In the genomic region with DNA sequence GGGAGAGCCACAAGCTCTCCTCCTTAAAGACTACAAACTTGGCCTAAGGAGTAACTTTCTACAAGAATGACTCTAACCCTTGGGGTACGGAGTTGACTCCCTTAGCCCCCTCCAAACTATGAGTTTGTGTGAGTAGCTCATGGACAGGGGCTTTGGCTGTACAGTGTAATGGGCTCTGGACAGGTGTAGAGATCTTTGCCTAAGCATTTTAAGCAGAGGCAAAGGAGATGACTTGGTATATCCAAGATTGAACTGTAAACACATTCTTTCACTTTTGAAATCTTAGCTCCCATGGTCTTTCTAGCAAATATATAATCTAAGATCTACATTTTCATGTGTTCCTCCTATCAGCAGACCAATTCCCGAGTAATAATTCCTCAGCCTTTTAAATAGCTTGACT, we compare ENCODE assay signal across 30 mouse cellular contexts. TPM values are rescaled to one million over a fixed set of nuclear protein-coding genes. Genes with fewer than 3 reads are reported as not detected.
DNase-seq lines count a peak whose midpoint lies in the region; ATAC-seq and TF ChIP-seq lines count a peak whose summit lies in the region.
"Had no signal": no experiment of that assay in that cellular context is flagged by ENCODE, and none has a peak within 500 bp of the region (broad histone marks: within the 10 kb centered on the region; RNA-seq: fewer than 3 reads in every experiment).

A gene (minus strand): TSS at position 101 of the 400 bp plus-strand sequence.

- DNase-seq in cerebellum, adult 9-10 months = peak; percentile 18
- no peak for DNase-seq in cerebellum, postnatal 25 days
- peak in 1 of 2 experiments; percentile 5 for DNase-seq in left cerebral cortex, adult 2 months (ENCODE audit: extremely low spot score in 1 of 2, low spot score in 2 of 2)
- no peak for DNase-seq in left cerebral cortex, adult 9 months (ENCODE audit: low spot score in 2 of 2)
- DNase-seq in limb, embryonic 11.5 days (ENCODE audit: low spot score) = no peak
- DNase-seq in adipocyte (ENCODE audit: low spot score) = no peak
- DNase-seq in adrenal gland, postnatal 25 days = no peak
- DNase-seq: adrenal gland, adult 8-10 months; adrenal gland, postnatal 14 days; cerebellum, adult 11 months; cerebellum, adult 18-20 months; cerebellum, adult 9-11 months; cerebellum, postnatal 14 days; embryo, embryonic 11 days had no signal

- H3K27me3 ChIP-seq in limb, embryonic 11.5 days (ENCODE audit: control insufficient read depth, insufficient read depth, low read length) = no peaks in the 10 kb centered on the region
- H3K27me3 ChIP-seq: embryonic facial prominence, embryonic 13.5 days; embryonic facial prominence, embryonic 15.5 days; forebrain, embryonic 12.5 days had no signal

- H3K9ac ChIP-seq in limb, embryonic 11.5 days (ENCODE audit: low read length) = no peak within 1 kb of the TSS
- H3K9ac ChIP-seq: embryonic facial prominence, embryonic 13.5 days; embryonic facial prominence, embryonic 15.5 days; forebrain, embryonic 12.5 days had no signal

- H3K4me3 ChIP-seq in left cerebral cortex, adult 2 months = no peak within 1 kb of the TSS
- H3K4me3 ChIP-seq in limb, embryonic 11.5 days (ENCODE audit: low read depth, low read length) = no peak within 1 kb of the TSS
- H3K4me3 ChIP-seq: embryonic facial prominence, embryonic 13.5 days; embryonic facial prominence, embryonic 15.5 days; erythroblast, embryonic 14.5 days; forebrain, embryonic 10.5 days; forebrain, embryonic 12.5 days had no signal

- TF ChIP-seq CTCF in left cerebral cortex, adult 2 months (IDR thresholded peaks at IDR 0.05) = no peak

- H3K4me2 ChIP-seq in limb, embryonic 11.5 days (ENCODE audit: low read depth, severe bottlenecking) = no peak within 1 kb of the TSS
- H3K4me2 ChIP-seq: embryonic facial prominence, embryonic 13.5 days; embryonic facial prominence, embryonic 15.5 days; forebrain, embryonic 12.5 days had no signal

- intact Hi-C loops in left cerebral cortex, adult 2 months (cut with DNase I) = no loop called here

- no peaks in the 10 kb centered on the region for H3K36me3 ChIP-seq in limb, embryonic 11.5 days (ENCODE audit: control insufficient read depth, insufficient read depth, low read length)
- H3K36me3 ChIP-seq: embryonic facial prominence, embryonic 13.5 days; embryonic facial prominence, embryonic 15.5 days; forebrain, embryonic 10.5 days; forebrain, embryonic 12.5 days had no signal

- no peak for ATAC-seq in limb, embryonic 11.5 days (ENCODE audit: insufficient number of reproducible peaks, low FRiP score, low TSS enrichment, low read depth)
- ATAC-seq: forebrain, embryonic 14.5 days; forebrain, embryonic 16.5 days had no signal

- peaks cover 11% of the 10 kb centered on the region for H3K4me1 ChIP-seq in limb, embryonic 11.5 days (ENCODE audit: control insufficient read depth, insufficient read depth, low read length)

- no peaks in the 10 kb centered on the region for H3K9me3 ChIP-seq in limb, embryonic 11.5 days (ENCODE audit: control insufficient read depth, low read length)
- H3K9me3 ChIP-seq: embryonic facial prominence, embryonic 13.5 days; embryonic facial prominence, embryonic 15.5 days; forebrain, embryonic 10.5 days; forebrain, embryonic 12.5 days had no signal

- 90% methylated on average over 2 of the region's 2 CpGs for WGBS in limb, embryonic 11.5 days

- peak within 1 kb of the TSS; percentile 40; the same call in 1 of the 2 replicates for H3K27ac ChIP-seq in left cerebral cortex, adult 2 months
- H3K27ac ChIP-seq in limb, embryonic 11.5 days (replicated peaks; ENCODE audit: low read depth, low read length) = peak within 1 kb of the TSS; percentile 36; the same call in 1 of the 2 replicates
- H3K27ac ChIP-seq: embryonic facial prominence, embryonic 13.5 days; embryonic facial prominence, embryonic 15.5 days; forebrain, embryonic 10.5 days; forebrain, embryonic 12.5 days had no signal

RNA-seq across cellular contexts. Expression of the gene that starts here (rescaled TPM):
- not detected for total RNA-seq in left cerebral cortex, adult 2 months (2021)
- not detected in 2 replicates for polyA plus RNA-seq in limb, embryonic 11.5 days (2014; fragmentation: Nextera tagmentation; extraction: Ambion mirVana)
- total RNA-seq in adrenal gland, postnatal 25 days (2021) = not detected in 2 replicates
- total RNA-seq: adrenal gland, adult 18-20 months; adrenal gland, adult 8-10 months; adrenal gland, postnatal 14 days; adrenal gland, postnatal 4 days; common myeloid progenitor, adult 5-6 weeks; ES-E14; MEL had no signal
- polyA plus RNA-seq: brain, embryonic 14.5 days; C2C12; embryonic facial prominence, embryonic 11.5 days; embryonic facial prominence, embryonic 13.5 days; embryonic facial prominence, embryonic 15.5 days; erythroblast, embryonic 14.5 days; forebrain, embryonic 10.5 days; forebrain, embryonic 12.5 days; forebrain, embryonic 14.5 days; forebrain, embryonic 16.5 days; frontal cortex, adult 2 months had no signal
